Mouse (Mus musculus) heart, embryonic 16.5 days (tissue): Measurements from ENCODE around the gene Olfr798. TPM values are rescaled to one million over a fixed set of nuclear protein-coding genes. Genes with fewer than 3 reads are reported as not detected.

Experiments used
- microRNA-seq: library from miRNA; unstranded; fragments of <30 nt; microRNA quantifications from one replicate; pipeline ENCODE4, GENCODE M21; 2017
- polyA plus RNA-seq: library from polyadenylated mRNA; unstranded; fragments of >200 nt; fragmentation: Nextera tagmentation; extraction: Ambion mirVana; gene quantifications from 2 replicates; pipeline ENCODE4 v1.2.1, GENCODE M21; 2015

The Olfr798 gene
- polyA plus RNA-seq, 1 experiment from 2014 or later, result not detected

Small RNA genes within 50 kb of the gene (microRNA-seq; reads per million reads assigned to microRNA genes)
- not detected for gene Gm23252

Other genes with a start within 250 kb of the Olfr798 start
- 0.05 TPM in 1 of 2 replicates, not detected in the other for gene Olfr784, start 243.9 kb downstream of the Olfr798 start, polyA plus RNA-seq
- gene Olfr785, start 222.5 kb downstream of the Olfr798 start, polyA plus RNA-seq, result not detected in 2 replicates
- not detected in 2 replicates for gene Olfr786, start 200.6 kb downstream of the Olfr798 start, polyA plus RNA-seq
- not detected in 2 replicates for gene Olfr787, start 166.1 kb downstream of the Olfr798 start, polyA plus RNA-seq
- not detected in 2 replicates for gene Olfr788, start 156.9 kb downstream of the Olfr798 start, polyA plus RNA-seq
- not detected in 2 replicates for gene Olfr789, start 143.2 kb downstream of the Olfr798 start, polyA plus RNA-seq
- not detected in 2 replicates for gene Olfr790, start 129.4 kb downstream of the Olfr798 start, polyA plus RNA-seq
- not detected in 2 replicates for gene Olfr791, start 106.1 kb downstream of the Olfr798 start, polyA plus RNA-seq
- gene Olfr792, start 88.8 kb downstream of the Olfr798 start, polyA plus RNA-seq, result not detected in 2 replicates
- not detected in 2 replicates for gene Olfr794, start 60.3 kb downstream of the Olfr798 start, polyA plus RNA-seq
- not detected in 2 replicates for gene Olfr796, start 15.4 kb downstream of the Olfr798 start, polyA plus RNA-seq
- gene Olfr799, start 9.6 kb upstream of the Olfr798 start, polyA plus RNA-seq, result not detected in 2 replicates
- gene Olfr800, start 29.8 kb upstream of the Olfr798 start, polyA plus RNA-seq, result not detected in 2 replicates
- gene Olfr801, start 45.9 kb upstream of the Olfr798 start, polyA plus RNA-seq, result not detected in 2 replicates
- gene Olfr802, start 60.2 kb upstream of the Olfr798 start, polyA plus RNA-seq, result not detected in 2 replicates
- gene Olfr803, start 66.4 kb upstream of the Olfr798 start, polyA plus RNA-seq, result not detected in 2 replicates
- not detected in 2 replicates for gene Olfr804, start 75.3 kb upstream of the Olfr798 start, polyA plus RNA-seq
- gene Olfr805, start 101.4 kb upstream of the Olfr798 start, polyA plus RNA-seq, result not detected in 2 replicates
- not detected in 2 replicates for gene Olfr806, start 114.0 kb upstream of the Olfr798 start, polyA plus RNA-seq
- not detected in 2 replicates for gene Olfr807, start 129.9 kb upstream of the Olfr798 start, polyA plus RNA-seq
- gene Olfr808, start 137.5 kb upstream of the Olfr798 start, polyA plus RNA-seq, result not detected in 2 replicates
- not detected in 2 replicates for gene Olfr809, start 146.7 kb upstream of the Olfr798 start, polyA plus RNA-seq
- not detected in 2 replicates for gene Olfr810, start 167.0 kb upstream of the Olfr798 start, polyA plus RNA-seq
- gene Olfr811, start 176.5 kb upstream of the Olfr798 start, polyA plus RNA-seq, result not detected in 2 replicates
- not detected in 2 replicates for gene Olfr812, start 218.2 kb upstream of the Olfr798 start, polyA plus RNA-seq
- not detected in 2 replicates for gene Olfr813, start 227.4 kb upstream of the Olfr798 start, polyA plus RNA-seq